Mouse (Mus musculus): Measurements from ENCODE around the gene Dcn. TPM values are rescaled to one million over a fixed set of nuclear protein-coding genes. Genes with fewer than 3 reads are reported as not detected.

The Dcn gene
- total and polyA plus RNA-seq, 3 experiments = 0.11 TPM; not detected in 2

DNA sequence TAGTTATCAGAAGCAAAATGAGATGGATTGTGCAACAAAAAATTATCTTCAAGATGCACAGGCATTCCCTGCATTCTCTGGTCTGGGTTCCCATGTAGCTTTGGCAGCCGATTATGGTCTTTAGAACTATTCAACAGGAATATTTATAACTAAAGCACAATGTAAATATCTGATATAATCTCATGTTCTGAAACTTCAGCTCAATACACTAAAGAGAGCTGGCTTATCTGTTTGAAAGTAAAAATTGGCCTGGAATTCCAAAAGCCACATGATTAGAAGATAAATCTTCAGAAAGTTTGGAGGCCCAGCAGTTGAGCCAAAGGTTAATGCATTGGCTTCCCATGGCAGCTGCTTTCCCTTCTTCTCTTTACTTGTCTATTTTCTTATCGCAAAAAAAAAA, 4.6 kb downstream of the Dcn start:
- H3K9me3 ChIP-seq (replicated peaks) = peaks cover 4% of the 10 kb centered on the region; the same call in 1 of the 2 replicates
- DNase-seq (ENCODE audit: low spot score) (no peak), ATAC-seq (ENCODE audit: extremely low read depth, insufficient number of reproducible peaks, low FRiP score, poor library complexity, severe bottlenecking) (no peak)
- no peaks in the 10 kb centered on the region for H3K36me3 ChIP-seq (replicated peaks)
- TF ChIP-seq CTCF (IDR thresholded peaks at IDR 0.05; ENCODE audit: low read depth, low read length) (no peak), POLR2AphosphoS5 (IDR thresholded peaks at IDR 0.05; ENCODE audit: insufficient replicate concordance, low read depth, low read length) (no peak), GATA2 (IDR thresholded peaks at IDR 0.05; ENCODE audit: borderline replicate concordance, low read depth, low read length) (no peak), TAL1 (conservative IDR thresholded peaks at IDR 0.05; ENCODE audit: low read depth, low read length) (no peak), GATA1 (IDR thresholded peaks at IDR 0.05; ENCODE audit: borderline replicate concordance, low read length) (no peak)
- H3K4me3 ChIP-seq (ENCODE audit: low read depth, low read length) = no peak overlapping the region
- no peaks in the 10 kb centered on the region for H3K4me1 ChIP-seq (ENCODE audit: insufficient read depth, low read depth, low read length)
- no peaks in the 10 kb centered on the region for H3K27me3 ChIP-seq (ENCODE audit: insufficient read depth, low read length)

- H3K4me3 ChIP-seq (ENCODE audit: low read depth, low read length) = no peak overlapping the region
- H3K9me3 ChIP-seq (replicated peaks) = 0 out of 2 replicates have a peak, but pooled peaks cover 3% of the 10 kb centered on the region
- DNase-seq (ENCODE audit: low spot score) (no peak), ATAC-seq (ENCODE audit: extremely low read depth, insufficient number of reproducible peaks, low FRiP score, poor library complexity, severe bottlenecking) (no peak)
- H3K27me3 ChIP-seq (ENCODE audit: insufficient read depth, low read length) = no peaks in the 10 kb centered on the region
- TF ChIP-seq GATA2 (IDR thresholded peaks at IDR 0.05; ENCODE audit: borderline replicate concordance, low read depth, low read length) = no peak
- H3K36me3 ChIP-seq (replicated peaks) = no peaks in the 10 kb centered on the region
- H3K4me1 ChIP-seq (ENCODE audit: insufficient read depth, low read depth, low read length) = no peaks in the 10 kb centered on the region
Measured at GRCm38 (mm10) chr10:97485151-97485550, 5.7 kb downstream of the Dcn start.

- Histone ChIP-seq H3K27me3 (ENCODE audit: insufficient read depth, low read length) (no peaks in the 10 kb centered on the region), H3K36me3 (replicated peaks) (no peaks in the 10 kb centered on the region), H3K4me3 (ENCODE audit: low read depth, low read length) (no peak overlapping the region), H3K4me1 (ENCODE audit: insufficient read depth, low read depth, low read length) (no peaks in the 10 kb centered on the region), H3K9me3 (replicated peaks) (peaks cover 8% of the 10 kb centered on the region)
- no peak for ATAC-seq (ENCODE audit: extremely low read depth, insufficient number of reproducible peaks, low FRiP score, poor library complexity, severe bottlenecking)
- no peak for TF ChIP-seq POLR2AphosphoS5 (IDR thresholded peaks at IDR 0.05; ENCODE audit: insufficient replicate concordance, low read depth, low read length)
- TF ChIP-seq TAL1 (conservative IDR thresholded peaks at IDR 0.05; ENCODE audit: low read depth, low read length) = no peak
- no peak for TF ChIP-seq CTCF (IDR thresholded peaks at IDR 0.05; ENCODE audit: low read depth, low read length)
- TF ChIP-seq GATA2 (IDR thresholded peaks at IDR 0.05; ENCODE audit: borderline replicate concordance, low read depth, low read length) = no peak
- TF ChIP-seq GATA1 (IDR thresholded peaks at IDR 0.05; ENCODE audit: borderline replicate concordance, low read length) = no peak
- DNase-seq (ENCODE audit: low spot score) = no peak
Measured at GRCm38 (mm10) chr10:97486085-97486484, 6.7 kb downstream of the Dcn start.

- Histone ChIP-seq H3K9me3 (replicated peaks) (peaks cover 8% of the 10 kb centered on the region), H3K27me3 (ENCODE audit: insufficient read depth, low read length) (no peaks in the 10 kb centered on the region), H3K4me3 (ENCODE audit: low read depth, low read length) (no peak overlapping the region), H3K4me1 (ENCODE audit: insufficient read depth, low read depth, low read length) (no peaks in the 10 kb centered on the region), H3K36me3 (replicated peaks) (no peaks in the 10 kb centered on the region)
- ATAC-seq (ENCODE audit: extremely low read depth, insufficient number of reproducible peaks, low FRiP score, poor library complexity, severe bottlenecking) (no peak), DNase-seq (ENCODE audit: low spot score) (no peak)
- TF ChIP-seq GATA1 (IDR thresholded peaks at IDR 0.05; ENCODE audit: borderline replicate concordance, low read length) = no peak
- TF ChIP-seq POLR2AphosphoS5 (IDR thresholded peaks at IDR 0.05; ENCODE audit: insufficient replicate concordance, low read depth, low read length) = no peak
Measured at GRCm38 (mm10) chr10:97487269-97487989, 8.0 kb downstream of the Dcn start.

DNA sequence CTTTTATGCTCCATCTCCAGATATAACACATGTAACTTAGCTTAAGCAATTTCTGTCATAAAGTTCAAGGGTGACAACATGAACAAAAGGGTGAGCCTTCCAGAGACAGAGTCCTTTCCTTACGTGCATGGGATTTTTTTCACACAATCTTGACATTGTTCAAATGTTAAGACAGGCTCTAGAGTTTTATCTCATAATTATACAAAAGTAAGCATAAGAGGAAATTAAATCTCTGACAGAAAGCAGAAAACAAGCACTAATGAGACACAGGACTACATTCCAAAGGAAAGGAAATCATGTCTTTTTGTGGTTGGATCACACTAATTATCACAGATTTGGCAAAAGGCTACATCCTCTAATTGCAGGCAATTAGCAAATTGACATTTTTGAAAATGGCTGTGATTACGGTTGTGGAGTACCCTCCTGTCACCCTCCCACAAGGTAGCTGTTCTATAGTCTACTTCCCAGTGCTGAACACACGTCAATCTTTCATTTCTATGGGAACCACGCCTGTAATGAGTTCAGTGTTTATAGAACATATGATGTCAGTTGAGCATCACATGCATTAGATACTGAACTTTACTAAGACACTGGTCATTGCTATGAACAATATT, 13.1 kb downstream of the Dcn start:
- DNase-seq (ENCODE audit: low spot score) (no peak), ATAC-seq (ENCODE audit: extremely low read depth, insufficient number of reproducible peaks, low FRiP score, poor library complexity, severe bottlenecking) (no peak)
- Histone ChIP-seq H3K36me3 (replicated peaks) (no peaks in the 10 kb centered on the region), H3K27me3 (ENCODE audit: insufficient read depth, low read length) (no peaks in the 10 kb centered on the region), H3K4me1 (ENCODE audit: insufficient read depth, low read depth, low read length) (no peaks in the 10 kb centered on the region), H3K9me3 (replicated peaks) (peaks cover 6% of the 10 kb centered on the region), H3K4me3 (ENCODE audit: low read depth, low read length) (no peak overlapping the region)
- TF ChIP-seq CTCF (IDR thresholded peaks at IDR 0.05; ENCODE audit: low read depth, low read length) = no peak
- no peak for TF ChIP-seq POLR2AphosphoS5 (IDR thresholded peaks at IDR 0.05; ENCODE audit: insufficient replicate concordance, low read depth, low read length)
- no peak for TF ChIP-seq GATA2 (IDR thresholded peaks at IDR 0.05; ENCODE audit: borderline replicate concordance, low read depth, low read length)
- TF ChIP-seq TAL1 (conservative IDR thresholded peaks at IDR 0.05; ENCODE audit: low read depth, low read length) = no peak
- TF ChIP-seq GATA1 (IDR thresholded peaks at IDR 0.05; ENCODE audit: borderline replicate concordance, low read length) = no peak

DNA sequence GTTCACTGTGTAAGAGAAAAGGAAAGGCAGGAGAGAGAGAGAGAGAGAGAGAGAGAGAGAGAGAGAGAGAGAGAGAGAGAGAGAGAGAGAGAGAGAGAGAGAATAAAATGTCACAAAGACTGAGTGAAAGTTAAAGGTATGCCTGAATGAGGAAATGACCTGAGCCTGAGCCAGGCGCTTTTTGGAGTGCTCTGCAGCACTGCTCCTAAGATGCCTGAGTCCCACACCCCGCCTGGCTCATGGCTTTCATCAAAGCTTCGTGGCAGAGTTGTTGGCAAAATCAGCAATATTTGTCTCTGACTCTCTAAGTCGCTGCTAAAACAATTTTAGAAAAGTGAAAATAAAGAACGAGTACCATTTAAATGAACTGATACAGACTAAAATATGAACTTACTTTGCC, 18.2 kb downstream of the Dcn start:
- Histone ChIP-seq H3K36me3 (replicated peaks) (no peaks in the 10 kb centered on the region), H3K4me3 (ENCODE audit: low read depth, low read length) (no peak overlapping the region), H3K9me3 (replicated peaks) (peaks cover 5% of the 10 kb centered on the region), H3K27me3 (ENCODE audit: insufficient read depth, low read length) (no peaks in the 10 kb centered on the region), H3K4me1 (ENCODE audit: insufficient read depth, low read depth, low read length) (no peaks in the 10 kb centered on the region)
- DNase-seq (ENCODE audit: low spot score) = no peak
- ATAC-seq (ENCODE audit: extremely low read depth, insufficient number of reproducible peaks, low FRiP score, poor library complexity, severe bottlenecking) = no peak
- no peak for TF ChIP-seq GATA1 (IDR thresholded peaks at IDR 0.05; ENCODE audit: borderline replicate concordance, low read length)
- TF ChIP-seq CTCF (IDR thresholded peaks at IDR 0.05; ENCODE audit: low read depth, low read length) = no peak
- TF ChIP-seq POLR2AphosphoS5 (IDR thresholded peaks at IDR 0.05; ENCODE audit: insufficient replicate concordance, low read depth, low read length) = no peak
- no peak for TF ChIP-seq TAL1 (conservative IDR thresholded peaks at IDR 0.05; ENCODE audit: low read depth, low read length)
- TF ChIP-seq GATA2 (IDR thresholded peaks at IDR 0.05; ENCODE audit: borderline replicate concordance, low read depth, low read length) = no peak

Measured in G1E (cell line).